Mouse (Mus musculus) testis, adult 2 months (tissue): ENCODE data around the gene Atp8b2.

Experiments
- CTCF ChIP-seq: fragments of 200-500 bp; IDR thresholded peaks from 2 replicates; pipeline ENCODE4 v1.5.1; 2012; ENCODE audit warnings: low read depth, mild to moderate bottlenecking, inconsistent platforms, low read length, moderate library complexity; ENCODE audit not compliant: control insufficient read depth, insufficient read depth, insufficient replicate concordance
- POLR2A ChIP-seq: fragments of 200-500 bp; IDR thresholded peaks from 2 replicates; pipeline ENCODE4 v1.6.1; 2012; ENCODE audit warnings: low read depth, mild to moderate bottlenecking, inconsistent platforms, low read length, moderate library complexity; ENCODE audit not compliant: control insufficient read depth

GRCm38 (mm10) chr3:89916622-89917021, 46.7 kb downstream of the Atp8b2 start:
- no peak for TF ChIP-seq POLR2A
- no peak for TF ChIP-seq CTCF
